Mouse (Mus musculus) cortical plate, adult 2 months (tissue): Measurements from ENCODE around the gene Ano10.

Experiments used
- CTCF ChIP-seq: fragments of 200-500 bp; IDR thresholded peaks from 2 replicates; pipeline ENCODE4 v1.5.1; 2011; ENCODE audit warnings: mild to moderate bottlenecking, control low read depth, low read length; ENCODE audit not compliant: insufficient read depth; ENCODE audit errors: extremely low read depth
- POLR2A ChIP-seq: fragments of 200-500 bp; IDR thresholded peaks from 2 replicates; pipeline ENCODE4 v1.6.1; 2011; ENCODE audit warnings: mild to moderate bottlenecking, low read length, control low read depth; ENCODE audit not compliant: insufficient read depth; ENCODE audit errors: extremely low read depth

GRCm38 (mm10) chr9:122138371-122139029 is 155.7 kb downstream of the Ano10 start:
- TF ChIP-seq POLR2A (no peak), CTCF (no peak)
